Mouse (Mus musculus): ENCODE data around the gene Evc2. TPM values are rescaled to one million over a fixed set of nuclear protein-coding genes. Genes with fewer than 3 reads are reported as not detected.

The Evc2 gene
- polyA plus RNA-seq, 2 experiments, result 0.93 to 2.2 TPM

DNA sequence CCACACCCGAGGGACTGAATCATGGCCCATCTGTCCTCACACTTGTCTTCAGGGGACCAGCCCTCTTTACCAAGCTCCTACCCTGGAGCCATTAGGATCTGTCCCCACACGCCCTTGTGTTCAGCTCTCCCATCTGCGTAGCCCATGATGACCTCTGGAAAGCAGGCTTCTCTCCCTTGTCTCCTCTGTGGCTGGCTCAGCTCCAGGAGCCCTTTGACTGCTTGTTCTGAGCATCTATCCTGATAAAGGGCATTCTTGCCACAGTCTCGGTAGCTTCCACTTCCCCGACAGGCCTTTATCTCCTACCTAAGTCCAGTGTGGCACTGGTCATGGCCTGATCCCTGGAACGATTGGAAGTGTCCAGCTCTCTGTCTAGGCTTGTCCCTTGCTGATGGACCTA is 11.6 kb upstream of the Evc2 start:
- Histone ChIP-seq H3K27ac (no peak overlapping the region), H3K4me3 (ENCODE audit: insufficient read depth in 1 of 2, low read depth in 2 of 2, low read length in 2 of 2) (no peak overlapping the region), H3K4me2 (ENCODE audit: low read depth) (no peak overlapping the region), H3K27me3 (ENCODE audit: control insufficient read depth, insufficient read depth, low read length) (no peaks in the 10 kb centered on the region), H3K9ac (replicated peaks) (no peak overlapping the region), H3K36me3 (replicated peaks; ENCODE audit: control insufficient read depth, insufficient read depth, low read depth) (no peaks in the 10 kb centered on the region), H3K9me3 (ENCODE audit: control insufficient read depth, low read length) (no peaks in the 10 kb centered on the region), H3K4me1 (replicated peaks; ENCODE audit: control insufficient read depth in 2 of 2, insufficient read depth in 2 of 2, low read length in 1 of 2) (no peaks in the 10 kb centered on the region)
- TF ChIP-seq CTCF (IDR thresholded peaks at IDR 0.05; ENCODE audit: low read depth), result no peak
- no peak for TF ChIP-seq EP300 (IDR thresholded peaks at IDR 0.05; ENCODE audit: low read depth)
- WGBS (ENCODE audit: insufficient replicate concordance), result 58% methylated on average over 6 of the region's 6 CpGs
- DNase-seq (ENCODE audit: low read depth in 3 of 3, low spot score in 3 of 3) (no peak), ATAC-seq (ENCODE audit: insufficient read depth) (no peak)

DNA sequence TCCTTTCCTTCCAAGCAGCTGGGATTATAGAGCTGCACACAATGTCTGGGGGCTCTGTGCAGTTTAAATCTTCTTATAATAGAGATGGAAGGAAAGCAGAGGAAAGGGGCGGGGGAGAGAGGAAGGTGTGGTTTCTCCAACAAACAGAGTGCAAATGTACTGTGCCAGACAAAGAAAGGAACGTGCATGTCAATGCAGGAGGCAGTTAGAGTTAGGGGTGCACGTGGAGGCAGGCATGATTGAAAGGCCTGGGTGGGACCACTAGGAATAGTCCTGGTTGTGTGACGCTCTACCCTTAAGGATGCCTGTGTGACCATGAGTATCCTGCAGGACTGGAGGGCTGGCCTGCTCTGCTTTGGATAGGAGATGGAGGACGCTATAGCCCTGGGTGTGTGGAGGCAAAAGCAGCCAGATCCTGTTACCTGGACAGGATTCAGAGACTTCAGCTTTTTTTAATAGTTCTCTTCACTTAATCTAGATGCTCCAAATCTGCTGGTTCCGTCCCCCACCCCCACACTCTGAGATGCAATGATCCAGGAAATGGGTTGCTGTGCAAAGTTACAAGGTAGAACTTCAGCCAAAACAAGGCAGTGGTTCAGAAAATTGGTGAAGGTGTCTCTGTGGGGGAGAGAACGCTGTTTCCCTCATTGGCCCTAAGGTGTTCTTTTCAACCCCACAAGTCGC is 7.7 kb upstream of the Evc2 start:
- no peak overlapping the region for H3K27ac ChIP-seq
- H3K4me1 ChIP-seq (replicated peaks; ENCODE audit: control insufficient read depth in 2 of 2, insufficient read depth in 2 of 2, low read length in 1 of 2), result no peaks in the 10 kb centered on the region
- DNase-seq (ENCODE audit: low read depth in 3 of 3, low spot score in 3 of 3) (no peak), ATAC-seq (ENCODE audit: insufficient read depth) (no peak)
- H3K36me3 ChIP-seq (replicated peaks; ENCODE audit: control insufficient read depth, insufficient read depth, low read depth), result no peaks in the 10 kb centered on the region
- 50% methylated on average over 8 of the region's 8 CpGs for WGBS (ENCODE audit: insufficient replicate concordance)
- H3K4me3 ChIP-seq (ENCODE audit: insufficient read depth in 1 of 2, low read depth in 2 of 2, low read length in 2 of 2), result no peak overlapping the region
- TF ChIP-seq EP300 (IDR thresholded peaks at IDR 0.05; ENCODE audit: low read depth) (no peak), CTCF (IDR thresholded peaks at IDR 0.05; ENCODE audit: low read depth) (no peak)
- no peaks in the 10 kb centered on the region for H3K9me3 ChIP-seq (ENCODE audit: control insufficient read depth, low read length)
- no peak overlapping the region for H3K9ac ChIP-seq (replicated peaks)
- H3K27me3 ChIP-seq (ENCODE audit: control insufficient read depth, insufficient read depth, low read length), result no peaks in the 10 kb centered on the region
- no peak overlapping the region for H3K4me2 ChIP-seq (ENCODE audit: low read depth)

DNA sequence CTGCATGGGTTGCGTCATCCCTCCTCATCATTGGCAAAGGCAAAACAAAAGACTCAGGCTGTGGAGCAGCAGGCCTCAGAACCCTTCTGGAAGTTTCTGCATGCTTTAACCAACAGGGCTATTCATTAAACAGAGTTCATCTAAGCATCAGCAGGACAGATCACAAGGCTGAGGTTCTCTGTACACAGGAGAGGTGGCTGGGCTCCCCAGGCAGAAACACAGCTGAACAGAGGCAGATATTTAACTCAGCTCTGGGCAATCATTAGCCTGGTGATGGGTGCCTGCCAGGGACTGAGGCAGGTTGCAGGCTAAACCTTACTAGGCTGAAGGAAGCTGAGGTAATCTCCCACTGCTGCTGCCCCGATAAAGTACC is 7.2 kb upstream of the Evc2 start:
- H3K27me3 ChIP-seq (ENCODE audit: control insufficient read depth, insufficient read depth, low read length), result no peaks in the 10 kb centered on the region; the same call in 1 of the 2 replicates
- no peak overlapping the region for H3K4me3 ChIP-seq (ENCODE audit: insufficient read depth in 1 of 2, low read depth in 2 of 2, low read length in 2 of 2)
- TF ChIP-seq CTCF (IDR thresholded peaks at IDR 0.05; ENCODE audit: low read depth), result no peak
- no peak for TF ChIP-seq EP300 (IDR thresholded peaks at IDR 0.05; ENCODE audit: low read depth)
- H3K9ac ChIP-seq (replicated peaks), result no peak overlapping the region
- no peak overlapping the region for H3K4me2 ChIP-seq (ENCODE audit: low read depth)
- ATAC-seq (ENCODE audit: insufficient read depth) (no peak), DNase-seq (ENCODE audit: low read depth in 3 of 3, low spot score in 3 of 3) (no peak)
- H3K27ac ChIP-seq, result no peak overlapping the region
- no peaks in the 10 kb centered on the region for H3K36me3 ChIP-seq (replicated peaks; ENCODE audit: control insufficient read depth, insufficient read depth, low read depth)
- H3K4me1 ChIP-seq (replicated peaks; ENCODE audit: control insufficient read depth in 2 of 2, insufficient read depth in 2 of 2, low read length in 1 of 2), result no peaks in the 10 kb centered on the region
- WGBS (ENCODE audit: insufficient replicate concordance), result 69% methylated on average over 2 of the region's 2 CpGs
- H3K9me3 ChIP-seq (ENCODE audit: control insufficient read depth, low read length), result no peaks in the 10 kb centered on the region

DNA sequence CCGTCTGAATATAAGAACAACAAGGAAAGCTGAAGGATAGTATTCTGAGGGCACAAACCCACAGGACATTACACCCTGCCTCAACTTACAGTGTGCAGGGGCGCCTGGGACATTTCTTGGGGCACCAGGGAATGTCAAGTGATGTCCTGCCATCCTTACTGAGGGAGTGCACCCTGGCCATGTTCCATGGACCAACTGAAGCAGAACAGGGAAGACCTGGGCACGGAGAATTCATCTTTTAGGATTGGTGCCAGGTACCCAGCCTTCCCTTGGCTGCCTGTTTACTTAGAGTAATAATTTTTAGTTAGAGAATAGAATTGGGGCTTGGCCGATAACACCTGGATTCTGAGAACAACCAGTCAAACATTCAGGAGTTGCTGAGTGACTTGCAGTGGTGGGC is 6.2 kb upstream of the Evc2 start:
- Histone ChIP-seq H3K4me3 (ENCODE audit: insufficient read depth in 1 of 2, low read depth in 2 of 2, low read length in 2 of 2) (no peak overlapping the region), H3K4me1 (replicated peaks; ENCODE audit: control insufficient read depth in 2 of 2, insufficient read depth in 2 of 2, low read length in 1 of 2) (no peaks in the 10 kb centered on the region), H3K36me3 (replicated peaks; ENCODE audit: control insufficient read depth, insufficient read depth, low read depth) (no peaks in the 10 kb centered on the region), H3K9ac (replicated peaks) (no peak overlapping the region), H3K9me3 (ENCODE audit: control insufficient read depth, low read length) (no peaks in the 10 kb centered on the region), H3K4me2 (ENCODE audit: low read depth) (no peak overlapping the region), H3K27me3 (ENCODE audit: control insufficient read depth, insufficient read depth, low read length) (no peaks in the 10 kb centered on the region; the same call in 1 of the 2 replicates), H3K27ac (no peak overlapping the region)
- 49% methylated on average over 4 of the region's 4 CpGs for WGBS (ENCODE audit: insufficient replicate concordance)
- ATAC-seq (ENCODE audit: insufficient read depth) (no peak), DNase-seq (ENCODE audit: low read depth in 3 of 3, low spot score in 3 of 3) (no peak)
- TF ChIP-seq CTCF (IDR thresholded peaks at IDR 0.05; ENCODE audit: low read depth), result no peak
- no peak for TF ChIP-seq EP300 (IDR thresholded peaks at IDR 0.05; ENCODE audit: low read depth)

DNA sequence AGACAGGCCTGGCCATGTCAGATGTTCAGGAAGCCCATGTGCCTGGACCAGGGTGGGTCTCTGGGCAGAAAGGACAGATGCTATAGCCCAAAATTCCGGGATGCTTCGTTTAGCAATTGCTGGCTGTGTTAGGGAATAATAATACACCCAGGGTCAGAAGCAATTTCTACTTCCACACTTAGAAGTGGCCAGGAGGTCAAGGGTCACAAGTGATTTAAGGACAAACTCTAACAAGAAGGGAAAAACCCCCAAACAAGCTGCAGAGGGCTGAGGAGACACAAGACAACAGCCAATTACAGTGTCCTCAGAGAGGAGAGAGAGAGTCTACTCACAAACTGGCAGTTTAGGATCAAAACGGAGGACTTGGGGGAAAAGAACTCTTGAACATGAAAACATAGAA is 3.2 kb upstream of the Evc2 start:
- peaks cover 0 to 6% of the 10 kb centered on the region in 2 experiments; a peak in 1 of 4 replicates for H3K4me1 ChIP-seq (replicated peaks; ENCODE audit: control insufficient read depth in 2 of 2, insufficient read depth in 2 of 2, low read length in 1 of 2)
- DNase-seq (ENCODE audit: low read depth in 3 of 3, low spot score in 3 of 3) (no peak), ATAC-seq (ENCODE audit: insufficient read depth) (no peak)
- H3K27me3 ChIP-seq (ENCODE audit: control insufficient read depth, insufficient read depth, low read length), result no peaks in the 10 kb centered on the region; the same call in 1 of the 2 replicates
- no peak overlapping the region for H3K4me3 ChIP-seq (ENCODE audit: insufficient read depth in 1 of 2, low read depth in 2 of 2, low read length in 2 of 2)
- no peaks in the 10 kb centered on the region for H3K9me3 ChIP-seq (ENCODE audit: control insufficient read depth, low read length)
- H3K9ac ChIP-seq (replicated peaks), result no peak overlapping the region
- TF ChIP-seq EP300 (IDR thresholded peaks at IDR 0.05; ENCODE audit: low read depth), result no peak
- H3K36me3 ChIP-seq (replicated peaks; ENCODE audit: control insufficient read depth, insufficient read depth, low read depth), result no peaks in the 10 kb centered on the region
- no peak overlapping the region for H3K27ac ChIP-seq
- WGBS (ENCODE audit: insufficient replicate concordance), result 40% methylated on average over 3 of the region's 3 CpGs
- no peak overlapping the region for H3K4me2 ChIP-seq (ENCODE audit: low read depth)
